Mouse (Mus musculus): ENCODE measurements around the gene D6Ertd527e.

D6Ertd527e gene

DNA sequence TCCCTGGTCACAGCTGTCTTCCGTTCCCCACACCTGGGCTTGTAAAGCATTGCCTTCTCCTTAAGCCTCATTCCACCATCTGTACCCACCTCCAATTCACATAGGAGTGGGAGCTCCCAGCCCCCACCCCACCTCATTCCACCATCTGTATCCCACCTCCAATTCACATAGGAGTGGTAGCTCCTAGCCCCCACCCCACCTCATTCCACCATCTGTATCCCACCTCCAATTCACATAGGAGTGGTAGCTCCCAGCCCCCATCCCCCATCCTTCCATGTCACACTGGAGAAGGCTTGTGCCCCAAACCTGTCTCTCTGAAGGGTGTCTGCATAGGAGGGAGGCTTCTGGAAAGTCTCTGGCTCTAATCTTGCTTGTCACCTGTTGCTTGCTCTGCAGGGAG, 1.2 kb upstream of the D6Ertd527e start:
- intact Hi-C loops (cut with DNase I) = loop anchor here (5.0 to 10.0 kb wide), 2 partner anchors 141 to 284 kb away; partner anchors contain the start of gene Gkn3

DNA sequence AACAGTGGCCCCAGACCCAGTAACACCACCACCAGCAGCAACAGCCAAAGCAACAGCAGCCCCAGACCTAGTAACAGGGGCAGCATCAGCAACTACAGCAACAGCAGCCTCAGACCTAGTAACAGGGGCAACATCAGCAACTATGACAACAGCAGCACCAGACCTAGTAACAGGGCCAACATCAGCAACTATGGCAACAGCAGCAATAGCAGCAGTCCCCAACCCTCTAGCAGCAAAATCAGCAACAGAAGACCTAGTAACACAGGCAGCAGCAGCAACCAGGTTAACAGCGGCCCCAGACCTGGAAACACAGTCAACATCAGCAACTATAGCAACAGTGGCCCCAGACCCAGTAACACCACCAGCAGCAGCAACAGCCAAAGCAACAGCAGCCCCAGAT, 6.9 kb downstream of the D6Ertd527e start:
- intact Hi-C loops (cut with DNase I) = no loop called here

- intact Hi-C loops (cut with DNase I) = no loop called here
These were observed 7.6 kb downstream of the D6Ertd527e start for GRCm38 (mm10) chr6:87112125-87112524.

DNA sequence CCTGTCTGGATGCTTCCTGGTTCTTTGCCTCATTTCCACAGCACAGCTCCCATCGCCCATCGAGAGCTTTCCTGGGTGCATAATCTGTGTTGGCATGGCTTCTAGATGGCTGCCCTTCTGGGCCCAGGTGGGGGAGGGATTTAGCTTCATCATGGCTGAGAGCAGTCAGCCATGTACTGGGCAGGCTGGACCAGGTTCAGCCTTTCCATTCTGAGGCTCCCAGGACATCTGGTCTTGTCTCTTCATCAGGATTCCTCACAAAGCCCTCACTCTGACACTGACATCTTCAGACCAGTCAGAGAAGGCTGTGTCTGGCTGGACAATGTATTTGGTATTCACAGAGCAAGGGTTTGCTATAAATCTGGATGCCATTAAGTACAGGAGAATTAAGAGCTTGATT, 11.4 kb downstream of the D6Ertd527e start:
- intact Hi-C loops (cut with DNase I) = no loop called here

- intact Hi-C loops (cut with DNase I) = no loop called here
These were observed 12.1 kb downstream of the D6Ertd527e start for GRCm38 (mm10) chr6:87116596-87116995.

DNA sequence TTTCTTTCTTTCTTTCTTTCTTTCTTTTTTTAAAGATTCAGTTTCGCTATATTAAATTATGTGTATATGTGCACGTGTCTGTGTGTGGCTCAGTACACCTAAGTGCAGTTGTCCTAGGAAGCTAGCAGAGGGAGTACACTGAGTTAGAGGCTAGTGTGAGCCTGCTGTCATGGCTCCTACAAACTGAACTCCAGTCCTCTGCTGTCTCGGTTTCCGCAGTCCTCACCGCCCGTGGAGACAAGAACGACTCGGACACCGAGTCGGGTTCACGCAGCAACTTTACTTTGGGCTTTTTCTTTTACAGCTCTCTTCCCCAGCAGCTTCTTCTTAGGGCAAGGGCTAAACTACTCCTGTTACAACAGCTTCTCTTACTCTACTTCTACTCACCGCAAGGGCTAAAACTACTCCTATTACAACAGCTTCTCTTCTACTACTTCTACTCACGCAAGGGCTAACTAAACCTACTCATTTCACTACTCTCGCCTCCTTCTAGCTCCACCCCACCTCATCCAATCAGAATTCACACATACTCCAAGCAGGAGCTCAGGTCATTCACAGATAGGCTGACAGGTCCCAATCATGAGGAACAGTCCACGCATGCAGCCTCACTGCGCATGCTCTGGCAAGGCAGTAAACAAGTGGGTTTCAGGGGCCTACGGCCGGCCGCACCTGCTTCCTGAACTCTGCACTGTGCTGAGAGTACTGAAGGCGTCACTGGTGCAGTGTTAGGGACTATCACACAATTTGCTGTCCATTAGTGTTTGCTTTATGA, 14.7 kb downstream of the D6Ertd527e start:
- intact Hi-C loops (cut with DNase I) = no loop called here

GRCm38 (mm10) chr6:87119975-87120374, 15.4 kb downstream of the D6Ertd527e start:
- intact Hi-C loops (cut with DNase I) = no loop called here

DNA sequence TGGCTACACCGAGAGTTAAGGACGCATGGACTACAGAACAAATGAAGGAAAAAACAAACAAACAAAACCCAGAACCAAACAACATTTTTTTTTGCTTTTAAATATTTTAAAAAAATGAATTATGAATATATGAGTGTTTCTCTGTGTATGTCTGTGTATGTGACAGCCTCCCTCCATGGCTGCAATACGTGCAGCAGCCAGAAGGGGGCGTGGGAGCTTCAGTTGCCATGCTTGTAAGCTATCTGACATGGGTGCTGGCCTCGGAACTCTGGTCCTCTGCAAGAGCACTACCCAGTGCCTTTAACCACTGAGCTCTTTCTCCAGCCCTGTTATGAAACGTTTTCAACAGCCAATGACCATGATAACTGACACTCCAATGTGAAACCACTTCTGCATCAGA, 16.1 kb downstream of the D6Ertd527e start:
- intact Hi-C loops (cut with DNase I) = no loop called here

DNA sequence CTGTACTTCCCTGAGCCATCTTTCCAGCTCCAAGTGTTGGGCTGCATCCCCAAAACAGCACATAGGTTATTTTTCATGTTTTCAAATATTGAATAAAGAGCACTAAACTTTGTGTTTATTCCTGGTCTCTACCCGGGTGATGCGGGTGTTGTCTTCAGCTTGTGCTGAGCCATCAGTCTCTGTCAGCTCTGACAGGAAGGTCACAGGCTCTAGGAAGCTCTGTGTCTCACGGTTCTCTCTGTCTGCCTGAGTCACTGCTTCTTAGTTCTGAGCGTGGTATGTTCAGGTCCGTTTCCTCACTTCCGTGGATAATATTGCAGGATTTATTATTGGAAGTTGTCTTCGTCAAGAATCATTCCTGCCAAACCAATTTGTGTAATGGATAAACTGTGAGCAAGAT, 17.4 kb downstream of the D6Ertd527e start:
- intact Hi-C loops (cut with DNase I) = no loop called here

DNA sequence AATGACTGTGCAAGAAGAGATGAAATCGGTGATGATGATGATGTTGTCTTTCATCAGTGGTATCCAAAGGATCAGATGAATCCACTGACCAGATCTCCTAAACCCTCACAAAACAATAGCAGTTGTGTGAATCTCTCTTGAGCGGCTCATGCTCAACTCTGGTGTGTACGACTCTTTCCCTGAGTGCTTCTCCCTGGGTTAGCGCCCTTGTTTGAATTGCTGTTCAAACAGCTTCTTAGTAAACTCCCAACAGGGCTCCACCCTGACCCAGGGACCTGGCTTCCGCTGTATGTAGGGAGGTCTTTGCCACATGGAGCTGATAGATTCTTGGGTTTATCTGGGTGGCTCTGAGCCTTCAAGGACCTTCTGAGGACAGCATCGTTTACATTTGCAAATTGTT, 18.9 kb downstream of the D6Ertd527e start:
- intact Hi-C loops (cut with DNase I) = no loop called here

DNA sequence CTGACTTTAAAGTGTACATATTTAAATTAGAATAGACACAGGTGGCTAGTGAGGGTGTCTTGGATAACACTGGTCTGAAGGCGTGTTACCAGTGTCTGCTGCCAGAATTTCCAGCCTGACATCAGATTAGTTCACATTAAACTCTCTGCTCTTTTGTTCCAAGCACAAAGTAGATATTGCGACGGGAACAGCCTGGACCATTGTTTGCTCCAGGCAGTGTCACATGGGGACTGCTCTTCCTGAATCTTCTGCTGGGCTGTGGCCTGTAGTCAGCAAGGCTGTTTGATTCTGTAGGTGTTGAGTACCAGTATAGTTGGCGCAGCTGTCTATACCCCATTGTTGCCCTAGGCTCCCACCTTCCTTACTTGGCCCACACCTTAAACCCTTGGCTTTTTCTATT, 19.4 kb downstream of the D6Ertd527e start:
- intact Hi-C loops (cut with DNase I) = no loop called here

DNA sequence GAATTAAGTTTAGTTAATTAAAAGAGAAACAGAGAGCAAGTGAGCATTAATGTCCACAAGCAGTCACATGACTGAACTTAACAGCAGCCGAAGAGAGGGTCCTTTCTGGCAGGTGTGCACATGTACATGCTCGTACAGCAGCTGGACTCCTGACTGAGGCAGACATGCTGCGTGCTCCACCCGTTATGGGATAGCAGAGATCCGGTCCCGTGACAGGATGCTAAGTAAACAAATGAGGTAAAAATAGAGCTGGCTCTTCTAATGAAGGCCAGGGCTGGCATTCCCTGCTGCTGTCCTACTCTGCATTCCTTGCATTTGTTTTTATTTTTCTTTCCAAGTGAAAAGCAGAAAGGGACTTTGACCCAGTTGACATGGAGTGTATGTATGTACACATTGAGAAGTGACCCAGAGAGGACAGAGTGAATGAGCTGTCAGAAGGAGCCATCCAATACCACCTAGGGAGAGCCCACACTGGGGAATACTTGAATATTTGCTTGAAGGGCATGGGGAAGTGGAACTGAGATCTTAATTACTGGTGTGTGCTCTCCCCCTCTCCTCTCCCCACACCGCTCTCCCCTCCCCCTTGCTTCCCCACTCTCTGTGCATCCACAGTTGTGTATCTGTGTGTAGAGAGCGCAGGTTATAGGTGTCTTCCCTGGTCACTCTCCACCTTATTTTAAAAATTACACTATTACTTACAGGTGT, 22.7 kb downstream of the D6Ertd527e start:
- intact Hi-C loops (cut with DNase I) = no loop called here

DNA sequence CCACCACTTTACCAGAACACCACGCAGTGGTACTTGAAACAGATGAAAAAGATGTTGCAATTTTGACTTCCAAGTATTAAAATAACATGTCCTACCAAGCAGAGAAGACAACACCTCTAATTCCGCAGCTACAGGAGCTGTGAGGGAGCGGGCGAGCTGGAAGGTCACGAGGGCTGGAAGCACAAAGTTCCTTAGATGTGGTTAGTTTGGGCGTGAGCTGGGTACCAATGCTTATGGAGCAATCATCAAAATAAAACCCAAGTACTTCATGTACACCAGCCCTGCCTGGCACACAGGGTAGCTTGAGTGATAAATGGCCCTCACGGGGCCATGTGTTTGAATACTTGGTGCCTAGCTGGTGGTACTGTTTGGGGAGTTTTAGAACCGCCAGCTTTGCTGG, 25.3 kb downstream of the D6Ertd527e start:
- intact Hi-C loops (cut with DNase I) = no loop called here

DNA sequence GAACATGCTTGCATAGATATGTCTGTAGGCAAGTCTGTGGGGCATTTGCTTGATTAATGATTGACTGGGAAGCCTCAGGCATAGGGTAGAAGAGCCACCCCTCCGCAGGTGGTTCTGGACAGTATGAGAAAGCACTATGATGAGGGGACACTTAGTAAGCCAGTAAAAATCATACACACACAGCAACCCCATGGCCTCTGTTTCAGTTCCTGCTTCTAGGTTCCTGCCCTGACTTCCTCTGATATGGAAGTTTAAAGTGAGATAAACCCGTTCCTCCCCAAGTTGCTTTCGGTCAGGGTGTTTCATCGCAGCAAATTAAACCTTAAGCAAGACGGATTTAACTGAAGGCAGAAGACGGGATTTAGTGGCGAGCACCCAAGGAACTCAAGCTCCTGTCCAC, 26.1 kb downstream of the D6Ertd527e start:
- intact Hi-C loops (cut with DNase I) = no loop called here

DNA sequence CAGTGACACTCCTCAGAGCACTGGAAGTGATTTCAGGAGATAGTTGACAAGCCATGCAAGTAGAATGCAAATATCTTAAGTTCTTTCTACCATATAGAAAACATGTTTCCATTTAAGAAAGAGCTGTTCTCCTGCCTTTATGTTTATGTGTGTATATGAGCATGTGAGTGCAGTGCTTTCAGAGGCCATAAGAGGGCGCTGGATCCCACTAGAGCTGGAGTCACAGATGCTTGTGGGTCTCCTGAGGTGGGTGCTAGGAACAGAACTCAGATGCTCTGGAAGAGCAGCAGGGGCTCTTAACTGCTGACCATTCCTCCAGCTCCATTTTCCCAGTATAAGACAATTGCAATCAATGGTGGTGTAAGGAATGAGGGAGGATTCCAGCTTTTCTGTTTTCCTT, 26.5 kb downstream of the D6Ertd527e start:
- intact Hi-C loops (cut with DNase I) = no loop called here

- intact Hi-C loops (cut with DNase I) = no loop called here
These were observed 29.0 kb downstream of the D6Ertd527e start for GRCm38 (mm10) chr6:87133520-87133919.

DNA sequence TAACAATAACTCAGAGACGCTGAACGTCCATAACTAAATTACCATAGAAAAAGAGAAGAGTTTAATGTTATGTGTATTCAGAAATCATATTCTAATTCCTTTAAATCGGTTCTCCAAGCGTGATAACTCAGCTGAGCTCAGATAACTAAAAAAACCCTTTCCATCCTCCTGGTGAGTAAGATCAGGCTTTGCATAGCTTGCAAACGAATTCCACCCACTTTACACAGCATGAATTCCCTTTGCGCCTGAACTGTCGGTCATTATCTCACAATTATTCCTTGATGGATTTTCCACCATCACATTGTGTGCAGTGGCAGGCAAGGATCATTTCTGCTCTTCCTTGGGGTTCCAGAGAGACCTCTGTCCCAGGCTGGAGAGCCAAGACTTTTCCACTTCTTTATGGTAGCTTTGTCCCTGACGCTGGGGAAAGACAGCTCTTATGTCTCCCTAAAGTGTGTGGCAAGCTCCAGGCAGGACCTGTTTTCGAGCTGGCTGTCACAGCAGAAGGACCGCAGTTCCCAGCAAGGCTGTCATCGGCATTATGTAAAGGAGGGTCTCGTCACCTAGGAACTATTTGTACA, 29.5 kb downstream of the D6Ertd527e start:
- intact Hi-C loops (cut with DNase I) = no loop called here

DNA sequence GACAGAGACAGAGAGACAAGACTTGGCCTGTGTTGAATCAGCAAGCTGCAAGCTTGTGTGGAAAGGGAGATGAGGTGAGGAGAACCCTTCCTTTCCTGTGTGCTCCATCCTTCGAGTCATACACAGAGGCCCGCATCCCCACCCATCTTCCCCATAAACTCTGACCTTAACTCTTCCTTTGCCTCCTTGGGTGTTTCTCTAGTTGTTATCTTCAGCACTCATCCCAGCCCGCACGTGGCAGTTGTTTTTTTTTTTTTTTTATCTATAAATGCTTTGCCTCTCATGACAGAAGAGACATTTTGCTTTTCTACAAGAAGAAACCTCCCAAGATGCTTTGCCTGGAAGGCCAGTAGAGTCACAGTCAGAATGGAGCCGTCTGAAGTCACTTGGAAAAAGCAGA, 33.9 kb downstream of the D6Ertd527e start:
- intact Hi-C loops (cut with DNase I) = no loop called here

DNA sequence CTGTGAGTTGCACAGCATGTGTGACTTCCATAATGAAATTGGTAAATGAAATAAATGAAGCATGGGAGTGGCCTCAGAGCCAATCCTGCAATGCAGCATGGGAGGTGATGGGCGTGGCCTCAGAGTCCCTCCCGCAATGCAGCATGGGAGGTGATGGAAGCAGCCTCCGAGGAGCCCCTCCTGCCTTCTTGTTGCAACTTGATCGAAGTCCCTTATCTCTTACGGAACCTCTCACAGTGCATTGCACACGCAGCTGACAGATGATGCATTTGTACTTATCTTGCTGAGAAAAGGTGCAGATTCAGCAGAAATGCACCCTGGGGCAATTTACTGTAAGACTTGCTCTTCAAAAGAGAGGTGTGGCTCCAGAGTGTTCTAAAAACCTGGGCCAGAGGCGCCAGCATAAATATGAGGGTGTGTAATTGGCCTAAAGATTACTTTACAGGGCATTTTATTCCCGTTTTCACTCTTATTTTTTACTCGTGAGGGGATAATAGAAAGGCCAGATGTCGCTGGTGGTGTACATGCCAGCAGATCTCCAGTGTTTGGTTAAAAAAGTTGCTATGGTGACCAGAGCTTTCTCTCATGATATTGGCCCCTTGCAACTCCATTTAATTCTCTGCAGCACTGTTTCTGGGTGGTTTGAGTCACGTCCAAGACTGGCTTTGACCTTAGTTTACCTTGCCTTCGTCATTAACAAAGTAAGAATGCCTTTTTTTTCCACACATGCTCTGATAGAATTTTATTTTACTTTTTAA, 35.4 kb downstream of the D6Ertd527e start:
- intact Hi-C loops (cut with DNase I) = no loop called here

DNA sequence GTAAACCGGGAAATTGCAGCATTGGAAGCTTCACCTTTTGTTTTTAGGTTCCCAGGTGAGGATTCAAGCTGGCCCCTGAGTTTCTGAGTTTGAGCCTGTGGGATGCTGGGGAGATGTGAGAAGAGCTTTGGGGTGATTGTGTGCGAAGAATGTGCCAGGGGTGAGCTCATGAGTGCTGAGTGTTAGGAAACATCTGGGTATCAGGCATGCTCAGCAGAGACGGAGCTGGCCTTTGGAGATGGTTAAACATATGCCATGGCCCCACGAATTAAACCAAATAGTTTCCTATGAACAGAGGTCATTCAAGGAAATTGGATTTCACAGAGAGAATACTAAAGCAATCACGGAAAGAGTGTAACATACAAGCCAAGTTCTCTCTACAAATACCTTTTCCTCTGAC, 37.7 kb downstream of the D6Ertd527e start:
- intact Hi-C loops (cut with DNase I) = no loop called here

GRCm38 (mm10) chr6:87143594-87143993, 39.0 kb downstream of the D6Ertd527e start:
- intact Hi-C loops (cut with DNase I) = no loop called here

- intact Hi-C loops (cut with DNase I) = no loop called here
These were observed 43.4 kb downstream of the D6Ertd527e start for GRCm38 (mm10) chr6:87147921-87148320.
